Mouse (Mus musculus): ENCODE results near the gene Rap1gap.

The Rap1gap gene

DNA sequence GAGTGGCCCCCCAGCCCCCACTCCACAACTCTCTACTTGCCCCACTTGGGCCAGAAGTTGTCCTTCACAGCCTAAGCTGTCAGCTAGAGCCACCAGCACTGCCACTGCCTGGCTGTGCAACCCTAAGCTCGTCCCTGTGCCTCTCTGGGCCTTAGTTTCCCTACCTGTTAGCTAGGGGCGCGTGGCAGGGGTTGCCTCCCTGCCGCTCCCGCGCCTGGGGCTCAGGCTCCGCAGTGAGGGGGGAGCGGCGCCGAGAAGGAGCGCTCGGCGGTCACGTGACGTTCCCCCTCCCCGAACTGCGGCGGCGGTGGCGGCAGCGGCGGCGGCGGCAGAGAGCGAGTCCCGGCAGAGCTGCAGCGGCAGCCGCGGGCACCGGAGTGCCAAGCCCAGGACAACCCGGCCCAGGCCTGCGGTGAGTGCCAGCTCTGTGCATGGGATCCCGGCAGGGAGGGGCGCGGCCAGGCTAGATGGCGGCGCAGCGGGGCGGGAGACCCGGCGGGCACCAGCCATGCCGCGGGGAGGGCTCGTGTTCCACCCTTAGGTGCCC lies at the start of gene Rap1gap:
Gene Rap1gap (plus strand): TSS at position 294 of the 547 bp plus-strand sequence.
- DNase-seq, result peak; percentile 28

DNA sequence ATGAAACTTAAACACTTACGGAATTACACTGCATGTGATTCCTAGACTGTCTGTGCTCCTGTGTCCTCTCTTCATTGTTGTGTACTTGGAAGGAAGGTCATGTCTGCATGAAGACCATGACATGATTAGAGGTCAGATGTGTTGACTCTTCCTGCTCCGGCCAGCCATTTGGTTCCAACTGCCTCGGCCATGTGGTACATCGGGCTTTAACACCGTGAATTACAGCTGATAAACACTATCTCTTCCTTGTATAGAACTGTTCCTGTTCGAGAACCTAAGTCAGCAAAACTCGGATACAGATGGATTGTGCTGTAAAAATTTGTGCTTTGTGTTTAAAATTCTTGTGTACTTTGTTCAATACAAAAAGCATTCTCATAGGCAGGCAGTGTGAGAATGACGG lies 41.7 kb upstream of the Rap1gap start:
- DNase-seq, result no peak

DNA sequence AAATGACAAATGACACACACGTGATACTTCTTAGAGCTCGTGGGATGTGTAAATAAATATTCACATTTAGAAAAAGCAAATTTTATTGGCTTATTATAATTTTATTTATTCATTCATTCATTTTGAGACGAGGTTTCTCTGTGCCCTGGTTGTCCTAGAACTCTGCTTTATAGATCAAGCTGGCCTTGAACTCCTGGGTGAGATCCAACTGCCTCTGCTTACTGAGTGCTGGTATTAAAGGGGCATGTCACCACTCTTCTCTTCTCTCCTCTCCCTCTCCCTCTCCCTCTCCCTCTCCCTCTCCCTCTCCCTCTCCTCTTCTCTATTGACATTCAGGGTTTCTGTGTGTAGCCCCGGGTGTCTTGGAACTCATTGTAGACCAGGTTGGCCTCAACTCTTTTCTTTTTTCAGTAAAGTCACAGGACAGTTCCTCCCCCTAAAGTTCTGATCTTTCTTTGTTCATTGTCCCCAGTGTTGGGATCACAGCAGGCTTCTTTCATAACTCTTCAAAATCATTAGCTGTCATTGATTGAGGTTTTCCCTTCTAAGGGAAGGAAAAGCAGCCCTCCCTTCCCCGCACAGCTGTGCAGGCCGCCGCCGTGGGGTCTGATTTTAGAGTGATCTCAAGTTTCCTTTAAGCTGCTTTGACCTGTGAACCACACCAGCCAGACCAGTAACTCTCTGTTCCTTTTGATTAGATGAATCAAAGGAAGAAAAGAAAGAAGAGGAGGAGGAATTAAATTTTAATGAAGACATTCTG lies 36.9 kb upstream of the Rap1gap start:
- no peak for DNase-seq

DNA sequence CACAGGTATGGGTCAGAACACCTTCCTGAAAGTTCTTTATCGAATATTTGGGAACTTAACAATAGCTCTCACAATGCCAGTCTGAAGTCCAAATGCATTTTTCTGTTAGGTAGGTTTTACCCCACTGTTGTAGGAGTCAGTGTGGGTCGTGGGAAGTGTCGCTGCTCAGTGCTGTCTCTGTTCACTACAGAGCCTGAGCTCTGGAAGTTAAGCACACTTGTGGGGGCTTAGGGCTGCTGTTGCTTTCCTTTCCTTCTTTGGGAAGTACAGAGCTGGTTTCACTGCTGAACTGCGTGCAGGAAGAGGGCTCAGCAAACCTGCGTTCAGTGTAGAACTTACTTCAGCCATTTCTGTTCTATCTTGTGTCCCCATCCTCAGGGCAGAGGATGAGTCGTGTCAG lies 36.1 kb upstream of the Rap1gap start:
- DNase-seq, result no peak

DNA sequence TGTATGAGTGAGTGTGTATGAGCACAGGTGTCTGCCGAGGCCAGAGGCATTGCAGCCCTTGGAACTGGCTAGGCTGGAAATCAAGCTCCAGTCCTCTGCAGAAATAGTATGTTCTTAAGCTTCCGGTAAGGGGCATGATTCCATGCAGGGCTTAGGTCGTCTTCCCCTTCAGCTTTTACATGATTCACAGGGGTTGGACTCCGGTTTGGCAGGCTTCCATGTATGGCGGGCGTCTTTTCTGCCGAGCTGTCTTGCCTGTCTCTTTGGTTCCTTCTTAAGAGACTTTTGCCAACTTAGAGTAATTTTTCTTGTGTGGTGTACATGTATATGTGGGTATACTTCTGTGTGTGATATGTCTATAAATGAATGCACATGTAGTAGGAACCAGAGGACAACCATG lies 35.2 kb upstream of the Rap1gap start:
- DNase-seq, result no peak

DNA sequence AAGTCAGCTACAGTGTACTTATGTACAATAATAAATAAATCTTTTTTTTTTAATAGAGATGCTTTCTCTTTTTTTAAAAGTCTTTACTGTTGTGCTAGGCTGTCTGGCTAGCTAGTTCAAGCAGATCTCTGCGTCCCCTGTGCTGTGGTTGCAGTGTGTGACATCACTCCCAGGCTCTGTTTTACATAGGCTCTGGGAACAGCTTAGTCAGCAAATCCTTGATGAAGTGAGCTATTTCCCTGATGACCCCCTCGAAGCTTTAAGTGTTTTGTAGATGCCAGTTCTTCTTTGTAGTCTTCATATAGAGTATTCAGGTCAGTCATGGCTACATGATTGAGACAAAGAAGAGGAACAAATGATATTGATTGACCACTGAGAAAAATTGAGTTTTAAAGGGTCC lies 34.4 kb upstream of the Rap1gap start:
- no peak for DNase-seq

DNA sequence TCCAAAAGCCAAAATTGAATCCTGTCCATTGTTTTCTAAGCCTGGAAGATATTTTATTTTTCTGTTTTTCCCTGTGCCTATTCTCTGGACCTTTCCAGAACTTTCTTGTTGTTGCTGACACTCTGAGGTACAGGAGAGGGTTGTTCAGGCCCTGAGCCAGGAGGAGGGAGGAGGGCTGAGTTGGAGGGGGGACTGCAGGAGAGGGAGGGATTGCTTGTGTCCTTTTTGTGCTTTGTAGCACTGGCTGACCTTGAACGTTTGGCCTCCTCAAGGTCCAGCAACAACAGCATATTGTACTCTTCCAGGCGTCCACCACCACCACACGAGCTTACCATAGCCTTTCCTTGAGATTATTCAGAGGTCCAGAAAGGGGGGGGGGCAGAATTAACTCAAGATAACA lies 32.9 kb upstream of the Rap1gap start:
- DNase-seq, result no peak

DNA sequence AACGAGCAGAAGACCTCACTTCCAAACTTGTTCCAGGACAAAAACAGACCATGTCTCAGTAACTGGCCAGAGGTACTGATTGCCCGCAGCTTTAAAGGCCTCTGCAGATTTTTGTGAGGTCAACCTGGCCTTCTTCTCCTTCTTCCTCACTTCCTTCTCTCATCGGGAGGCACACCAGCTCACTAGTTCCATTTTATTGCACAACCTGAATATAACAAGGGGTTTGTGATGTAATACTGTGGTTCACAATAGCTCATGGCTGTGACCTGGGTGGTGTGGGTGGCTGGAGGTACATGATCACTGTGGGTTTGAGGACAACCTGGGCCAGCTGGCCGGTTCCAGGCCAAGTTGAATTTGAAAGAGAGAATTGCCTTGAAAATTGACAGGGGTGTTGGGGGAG lies 31.1 kb upstream of the Rap1gap start:
- DNase-seq, result no peak

DNA sequence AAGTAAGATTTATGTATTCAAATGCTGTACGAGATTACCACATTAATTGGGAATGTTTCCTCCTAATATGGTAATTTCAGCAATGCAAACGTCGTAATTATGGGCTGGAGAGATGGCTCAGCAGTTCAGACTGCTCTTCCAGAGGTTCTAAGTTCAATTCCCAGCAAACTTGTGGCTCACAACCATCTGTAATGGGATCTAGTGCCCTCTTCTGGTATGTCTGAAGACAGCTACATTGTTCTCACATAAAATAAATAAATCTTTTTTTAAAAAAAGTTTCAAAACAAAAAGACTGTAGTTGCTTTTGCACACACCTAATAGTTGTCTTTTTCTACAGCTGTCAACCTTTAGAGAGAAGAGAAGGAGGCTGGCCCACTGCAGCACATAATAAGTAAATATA lies 27.9 kb upstream of the Rap1gap start:
- DNase-seq, result no peak

DNA sequence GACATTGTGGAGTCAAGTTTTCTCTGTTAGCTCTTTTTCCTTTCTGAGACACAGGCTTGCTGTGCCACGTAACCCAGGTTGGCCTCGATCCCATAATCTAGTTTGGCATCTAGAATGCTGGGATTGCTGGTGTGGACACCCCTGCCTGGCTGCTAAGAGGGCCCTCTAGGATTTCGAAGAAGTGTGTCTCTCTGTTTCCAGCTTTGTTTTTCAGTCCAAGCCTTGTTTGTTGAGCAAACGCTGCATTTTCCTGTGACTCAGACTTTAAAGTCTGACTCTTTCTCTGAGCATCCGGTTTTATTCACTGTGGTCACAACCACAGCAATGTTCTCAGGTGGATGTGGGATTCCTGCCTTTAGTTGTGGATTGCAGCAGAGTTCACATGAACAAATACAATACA lies 23.0 kb upstream of the Rap1gap start:
- DNase-seq, result peak; percentile 19

DNA sequence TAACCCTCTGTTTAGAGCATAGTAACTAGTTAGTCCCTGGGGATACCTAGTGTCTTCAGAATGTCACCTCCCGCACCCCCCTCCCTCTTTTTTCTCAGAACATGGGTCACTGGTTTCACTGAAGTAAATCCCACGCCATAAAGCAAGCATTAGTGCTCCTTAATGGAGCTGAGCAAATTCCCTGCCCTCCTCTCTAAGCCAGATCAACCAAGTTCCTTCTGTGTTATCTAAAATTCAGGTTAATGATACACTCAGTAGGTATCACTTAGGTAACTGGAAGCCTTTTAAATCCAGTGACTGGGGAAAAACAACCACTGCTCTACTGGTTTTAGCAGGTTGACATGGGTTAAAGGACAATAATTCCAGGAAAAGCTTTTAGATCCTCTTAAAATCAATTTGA lies 22.4 kb upstream of the Rap1gap start:
- no peak for DNase-seq

DNA sequence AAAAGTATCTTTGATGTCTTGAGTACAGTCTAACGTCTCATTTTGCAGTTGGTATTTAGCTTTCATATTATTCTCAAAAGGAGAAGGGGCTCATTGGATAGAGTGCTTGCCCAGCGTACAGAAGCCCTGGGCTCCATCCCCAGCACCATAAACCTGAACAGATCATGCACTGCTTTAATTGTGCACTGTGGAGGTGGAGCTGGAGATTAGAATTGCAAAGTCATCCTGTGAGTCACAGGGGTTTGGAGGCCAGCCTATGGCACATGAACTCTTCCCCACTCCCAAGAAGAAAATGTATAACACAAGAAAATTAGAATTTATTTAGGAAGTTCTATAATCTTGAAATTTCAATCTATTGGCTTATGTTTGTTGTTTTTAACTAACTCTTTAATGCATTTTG lies 21.1 kb upstream of the Rap1gap start:
- DNase-seq, result no peak

DNA sequence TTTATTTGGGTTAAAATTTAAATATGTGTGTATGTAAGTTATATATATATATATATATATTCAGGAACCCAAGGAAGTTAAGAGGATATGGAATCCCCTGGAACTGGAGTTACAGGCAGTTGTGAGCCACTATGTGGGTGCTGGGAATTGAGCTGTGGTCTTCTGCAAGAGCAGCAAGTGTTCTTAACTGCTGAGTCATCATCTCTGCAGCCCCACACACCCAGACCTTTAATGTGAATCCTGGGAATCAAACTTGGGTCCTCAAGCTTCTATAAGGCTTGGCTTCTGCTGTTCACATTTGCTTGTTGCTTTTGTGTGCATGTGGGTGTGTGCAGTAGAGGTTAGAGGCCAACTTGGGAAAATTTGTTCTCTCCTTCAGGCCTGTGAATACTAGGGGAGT lies 18.3 kb upstream of the Rap1gap start:
- no peak for DNase-seq

DNA sequence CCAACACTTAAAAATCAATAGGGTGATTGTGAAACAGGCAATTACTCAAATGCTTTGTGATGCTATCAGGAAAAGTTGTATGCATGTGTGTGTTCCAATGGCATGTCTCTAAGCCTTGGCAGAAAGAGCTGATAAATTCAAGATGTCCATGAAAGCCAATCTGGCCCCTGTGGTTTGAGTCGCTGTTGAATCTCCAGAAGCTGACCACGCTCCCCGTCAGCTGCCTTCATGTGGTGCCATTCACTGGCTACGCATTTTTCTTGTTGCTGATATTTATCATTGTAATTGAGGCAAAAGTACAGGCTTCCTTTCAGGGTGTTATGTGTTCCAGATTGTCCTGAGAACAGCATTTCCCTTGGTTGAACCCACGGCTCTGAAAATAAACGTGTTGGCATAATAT lies 16.9 kb upstream of the Rap1gap start:
- no peak for DNase-seq

DNA sequence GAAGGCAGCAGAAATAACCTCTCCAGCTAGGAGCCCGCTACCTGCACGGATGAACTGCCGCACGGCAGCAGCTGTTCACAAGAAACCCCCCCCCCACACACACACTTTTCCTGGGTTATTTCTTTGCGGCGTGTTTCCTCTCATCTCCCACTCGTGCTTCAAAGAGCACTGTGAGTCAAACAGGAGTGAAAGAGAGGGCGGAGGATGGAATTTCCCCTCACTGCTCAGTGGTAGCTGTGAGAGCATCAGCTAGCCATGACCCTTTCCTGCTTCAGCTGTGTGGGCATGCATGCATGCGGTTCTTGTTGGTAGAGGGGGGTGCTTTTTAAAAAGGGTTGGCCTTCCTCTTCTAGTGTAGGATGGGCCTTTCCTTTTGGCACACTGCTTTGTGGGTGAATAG lies 16.3 kb upstream of the Rap1gap start:
- DNase-seq, result no peak

DNA sequence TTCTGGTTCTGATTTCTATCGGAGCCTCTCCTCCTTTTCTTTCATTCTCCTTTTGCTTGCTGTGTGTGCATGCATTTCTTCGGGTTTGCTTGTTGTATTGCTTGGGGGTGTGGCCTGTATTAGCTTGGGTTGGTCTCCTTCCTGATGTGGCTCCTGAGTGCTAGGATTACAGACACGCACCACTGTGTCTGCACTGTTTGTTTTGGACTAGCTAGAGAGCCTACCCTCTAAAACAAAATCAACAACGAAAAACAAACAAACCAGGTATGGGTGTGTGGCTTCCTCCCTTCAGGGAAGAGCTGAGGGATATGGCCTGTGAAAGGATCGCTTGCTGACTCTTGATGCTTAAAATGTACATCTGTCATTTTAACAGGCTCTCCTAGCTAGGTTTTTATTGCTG lies 13.6 kb upstream of the Rap1gap start:
- peak; percentile 33 for DNase-seq

DNA sequence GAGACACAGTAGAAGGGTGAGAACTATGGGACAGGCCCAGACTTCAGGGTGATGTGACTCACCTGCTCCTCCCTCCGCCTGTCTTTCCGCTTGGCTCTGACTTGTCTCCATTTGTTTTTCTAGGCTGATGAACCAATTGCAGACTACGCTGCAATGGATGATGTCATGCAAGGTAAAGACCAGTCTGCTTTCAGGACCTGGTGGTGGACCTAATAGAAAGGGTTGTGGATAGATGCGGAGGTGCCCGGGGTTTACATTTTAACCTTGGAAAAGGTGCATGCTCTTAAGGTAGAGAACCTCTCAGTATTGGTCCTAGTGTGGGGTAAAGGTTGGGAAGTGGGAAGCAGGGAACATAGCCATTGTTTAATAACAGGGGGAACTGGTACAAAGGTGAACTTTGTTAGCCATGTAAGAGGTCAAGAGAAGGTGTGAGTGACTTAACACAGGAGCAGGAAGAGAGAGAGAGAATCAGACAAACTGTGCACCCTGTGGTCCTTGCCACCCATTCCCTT lies 11.6 kb upstream of the Rap1gap start:
- no peak for DNase-seq

DNA sequence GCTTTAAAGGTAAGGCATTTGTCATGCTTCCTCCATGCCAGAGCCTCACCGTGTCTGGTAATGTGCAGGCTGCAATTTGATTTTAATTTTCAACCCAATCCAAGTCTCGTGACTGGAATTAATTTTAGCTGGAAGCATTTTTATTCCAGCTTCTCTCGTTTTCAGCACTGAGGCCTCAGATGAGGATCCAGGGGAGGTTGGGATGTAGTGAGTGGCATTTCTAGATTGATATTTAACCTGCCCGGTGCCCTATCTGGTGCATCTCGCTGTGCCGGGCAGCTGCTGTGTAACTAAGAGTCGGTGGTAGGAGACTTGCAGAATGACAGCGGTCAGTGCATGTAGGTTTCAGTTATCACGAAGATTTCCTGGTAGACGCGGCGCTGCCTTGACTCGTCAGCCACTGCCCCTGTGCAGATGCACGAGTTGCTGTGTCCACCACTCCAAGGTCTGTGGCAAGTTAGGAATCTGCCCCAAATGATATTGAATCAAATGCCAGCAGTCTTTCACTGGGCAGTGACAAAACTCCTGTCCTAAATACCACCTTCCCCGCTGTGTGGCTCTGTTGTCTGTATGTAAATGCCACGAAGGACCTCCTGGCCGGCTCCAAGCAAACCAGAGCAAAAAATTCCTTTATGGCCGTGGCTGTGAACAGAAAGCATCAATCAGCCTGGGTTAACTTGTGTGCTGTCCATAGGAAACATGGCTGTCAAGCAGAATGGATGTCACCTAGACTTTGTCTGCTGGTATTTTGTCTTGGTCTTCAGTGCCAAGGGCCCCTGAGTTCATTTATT lies 9.1 kb upstream of the Rap1gap start:
- no peak for DNase-seq

DNA sequence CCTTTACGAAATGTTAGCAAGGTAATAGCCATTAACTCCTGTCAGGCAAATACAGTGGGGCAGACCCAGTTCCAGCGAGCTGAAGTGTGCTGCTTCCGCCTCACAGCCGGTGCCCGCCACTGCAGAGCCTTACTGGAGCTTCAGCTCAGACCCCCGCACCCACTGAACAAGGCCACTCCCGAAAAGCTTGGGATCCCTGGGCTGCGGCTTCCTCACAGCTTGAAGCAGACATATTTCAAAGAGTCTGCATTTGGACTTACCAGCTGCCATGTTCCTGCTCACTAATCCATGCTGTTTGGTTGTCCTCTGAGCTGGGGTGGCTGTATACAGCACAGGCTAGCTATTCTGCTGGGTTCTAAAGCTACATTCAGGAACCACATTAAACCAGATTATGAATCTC lies 6.9 kb upstream of the Rap1gap start:
- DNase-seq, result no peak

DNA sequence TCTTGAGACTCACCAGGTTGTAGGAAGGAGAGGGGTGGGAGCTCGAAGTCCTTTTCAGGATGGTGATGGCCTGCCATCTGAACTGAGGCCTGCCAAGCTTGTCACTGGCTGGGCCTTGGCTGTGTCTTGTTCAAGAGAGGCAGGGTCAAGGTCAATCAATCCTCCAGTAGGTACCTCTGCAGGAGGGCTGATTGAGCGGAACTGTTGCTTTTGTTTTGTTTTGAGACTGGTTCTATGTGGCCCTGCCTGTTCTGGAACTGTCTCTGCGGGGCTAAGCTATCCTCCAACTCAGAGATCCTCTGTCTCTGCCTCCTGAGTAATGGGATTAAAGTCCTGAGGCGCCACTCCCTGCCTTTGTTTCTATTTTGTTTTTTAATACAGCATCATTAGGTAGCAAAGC lies 5.0 kb upstream of the Rap1gap start:
- no peak for DNase-seq

DNA sequence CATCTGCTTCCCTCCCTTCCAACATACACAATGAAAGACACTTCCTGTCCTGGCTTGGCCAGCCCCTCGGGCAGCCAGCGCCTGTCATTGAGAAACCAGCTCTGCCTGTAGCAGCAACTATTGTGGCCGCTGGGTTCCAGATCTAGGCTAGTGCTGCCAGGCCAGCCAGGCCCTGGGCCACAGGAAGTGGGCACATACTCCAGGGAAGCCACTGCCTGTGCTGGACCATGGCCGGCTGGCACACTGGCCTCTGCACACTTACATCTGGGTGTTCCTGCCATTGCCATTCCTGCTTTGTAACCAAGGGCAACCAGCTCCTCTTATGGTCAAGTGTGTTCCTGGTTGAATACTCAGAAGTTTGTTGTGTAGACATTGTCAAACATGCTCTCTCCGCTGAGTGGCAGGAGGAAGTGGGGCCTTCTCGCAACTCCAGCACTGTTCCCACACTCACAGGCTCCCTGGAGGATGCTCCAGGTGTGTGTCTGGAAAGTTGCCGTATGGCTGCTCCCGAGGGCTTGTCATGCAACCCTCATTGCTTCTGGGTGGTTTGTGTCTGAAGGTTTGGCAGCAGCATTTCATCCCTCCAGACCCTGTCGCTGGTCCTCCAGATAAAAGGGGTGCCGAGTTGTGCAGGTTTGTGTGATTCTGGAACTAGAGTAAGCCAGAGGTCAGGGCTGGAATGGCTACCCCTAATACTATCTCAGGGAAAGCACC lies 4.0 kb upstream of the Rap1gap start:
- peak; percentile 92 for DNase-seq

DNA sequence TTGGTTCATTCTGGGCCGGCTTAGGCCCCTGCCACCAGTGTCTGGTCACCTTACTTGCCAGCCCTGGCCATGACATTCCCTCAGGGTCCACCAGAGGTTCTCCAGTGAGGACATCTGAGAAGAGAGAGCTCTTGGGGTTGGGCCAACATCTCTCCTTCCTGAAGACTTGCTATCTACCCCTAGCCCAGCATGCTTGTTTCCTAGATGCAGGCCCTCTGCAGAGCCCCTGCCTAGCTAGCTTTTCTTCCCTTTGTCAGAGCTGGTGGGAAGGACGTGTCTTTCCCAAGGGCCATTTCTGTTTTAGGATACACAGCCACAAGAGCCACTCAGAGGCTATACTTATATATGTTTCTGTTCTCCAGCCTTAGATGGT lies 3.5 kb upstream of the Rap1gap start:
- no peak for DNase-seq

DNA sequence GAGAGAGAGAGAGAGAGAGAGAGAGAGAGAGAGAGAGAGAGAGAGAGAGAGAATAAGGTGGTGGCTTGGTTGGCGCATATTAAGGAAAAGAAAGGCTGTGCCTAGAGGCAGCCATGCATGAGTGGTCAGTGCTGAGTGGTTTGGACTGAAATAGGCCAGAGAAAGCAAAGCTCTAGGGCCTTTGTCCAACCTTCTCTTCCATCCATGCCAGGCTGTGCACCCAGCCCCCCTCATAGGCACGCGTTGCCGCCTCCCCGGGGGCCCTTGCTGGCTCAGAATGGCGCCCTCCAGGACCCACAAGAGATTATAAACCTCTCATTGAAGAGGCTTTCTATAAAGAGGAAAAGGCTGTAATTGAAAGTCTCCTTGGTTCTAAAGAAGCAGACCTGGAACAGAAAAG lies 3.0 kb upstream of the Rap1gap start:
- DNase-seq, result no peak
